Mouse (Mus musculus): Measurements from ENCODE around the gene Ube2l3.

Gene Ube2l3

Small RNA genes within 50 kb of the gene (microRNA-seq; reads per million reads assigned to microRNA genes)
- 144 to 268 reads per million in 2 experiments for gene Mir130b
- gene Mir301b: 3.4 to 3.7 reads per million in 2 experiments

All from adrenal gland (tissue).